Comparison of ENCODE assay signal across 18 mouse cellular contexts in genomic region chr10:110159548-110159947, GRCm38 (mm10).
DNase-seq lines count a peak whose midpoint lies in the region; ATAC-seq and TF ChIP-seq lines count a peak whose summit lies in the region.
"Had no signal": no experiment of that assay in that cellular context is flagged by ENCODE, and none has a peak within 500 bp of the region (broad histone marks: within the 10 kb centered on the region; RNA-seq: fewer than 3 reads in every experiment).

No protein-coding gene starts in this region.

- no peak for TF ChIP-seq CTCF in hindbrain, postnatal 0 days (IDR thresholded peaks at IDR 0.05; ENCODE audit: low read depth)

- no peaks in the 10 kb centered on the region for H3K27me3 ChIP-seq in hindbrain, embryonic 13.5 days
- no peaks in the 10 kb centered on the region for H3K27me3 ChIP-seq in hindbrain, postnatal 0 days (ENCODE audit: insufficient read depth, low read length)
- no peaks in the 10 kb centered on the region for H3K27me3 ChIP-seq in midbrain, embryonic 11.5 days (ENCODE audit: control insufficient read depth, insufficient read depth, low read length)
- no peaks in the 10 kb centered on the region for H3K27me3 ChIP-seq in midbrain, embryonic 10.5 days (ENCODE audit: low read depth, poor library complexity, severe bottlenecking)
- H3K27me3 ChIP-seq in neural tube, embryonic 14.5 days (ENCODE audit: control insufficient read depth, insufficient read depth, low read length): no peaks in the 10 kb centered on the region
- H3K27me3 ChIP-seq: heart, embryonic 13.5 days; liver, embryonic 12.5 days; lung, embryonic 15.5 days had no signal

- no peaks in the 10 kb centered on the region for H3K9me3 ChIP-seq in hindbrain, embryonic 13.5 days
- no peaks in the 10 kb centered on the region for H3K9me3 ChIP-seq in hindbrain, postnatal 0 days (ENCODE audit: low read length)
- no peaks in the 10 kb centered on the region for H3K9me3 ChIP-seq in midbrain, embryonic 11.5 days (ENCODE audit: control insufficient read depth, low read length)
- H3K9me3 ChIP-seq in midbrain, embryonic 10.5 days (replicated peaks): no peaks in the 10 kb centered on the region
- no peaks in the 10 kb centered on the region for H3K9me3 ChIP-seq in neural tube, embryonic 14.5 days (ENCODE audit: control insufficient read depth, low read length)
- H3K9me3 ChIP-seq: heart, embryonic 13.5 days; liver, embryonic 12.5 days; lung, embryonic 15.5 days had no signal

- 27% methylated on average over 1 of the region's 1 CpGs for WGBS in hindbrain, embryonic 13.5 days
- WGBS in hindbrain, postnatal 0 days: 24% methylated on average over 1 of the region's 1 CpGs
- 59% methylated on average over 1 of the region's 1 CpGs for WGBS in midbrain, embryonic 11.5 days
- WGBS in midbrain, embryonic 10.5 days: 62% methylated on average over 1 of the region's 1 CpGs
- WGBS in neural tube, embryonic 14.5 days: 33% methylated on average over 1 of the region's 1 CpGs

- H3K9ac ChIP-seq in hindbrain, embryonic 13.5 days: no peak overlapping the region
- H3K9ac ChIP-seq in hindbrain, postnatal 0 days (replicated peaks; ENCODE audit: low read length): no peak overlapping the region
- no peak overlapping the region for H3K9ac ChIP-seq in midbrain, embryonic 11.5 days (ENCODE audit: low read length)
- H3K9ac ChIP-seq in neural tube, embryonic 14.5 days (replicated peaks; ENCODE audit: low read depth, low read length): no peak overlapping the region
- H3K9ac ChIP-seq: heart, embryonic 13.5 days; liver, embryonic 12.5 days; lung, embryonic 15.5 days had no signal

- no peak for DNase-seq in hindbrain, postnatal 0 days (ENCODE audit: low spot score)
- peak; percentile 44 for DNase-seq in midbrain, embryonic 11.5 days (ENCODE audit: low spot score, missing footprints)
- no peak for DNase-seq in midbrain, embryonic 10.5 days (ENCODE audit: low spot score)
- DNase-seq in testis, postnatal 14 days (ENCODE audit: low spot score): no peak
- no peak for DNase-seq in right cerebral cortex, postnatal 10 days (ENCODE audit: low spot score in 2 of 2)
- DNase-seq: cerebellum, adult 2 months; cerebellum, postnatal 36 days; gastrocnemius, postnatal 14 days; kidney, adult 9 months; left cerebral cortex, postnatal 4 days; thymus, postnatal 14 days had no signal

- H3K4me3 ChIP-seq in hindbrain, embryonic 13.5 days: no peak overlapping the region
- no peak overlapping the region for H3K4me3 ChIP-seq in hindbrain, postnatal 0 days (ENCODE audit: low read length)
- H3K4me3 ChIP-seq in midbrain, embryonic 11.5 days (ENCODE audit: low read depth, low read length): no peak overlapping the region
- no peak overlapping the region for H3K4me3 ChIP-seq in midbrain, embryonic 10.5 days
- H3K4me3 ChIP-seq in neural tube, embryonic 14.5 days (ENCODE audit: low read depth, low read length): no peak overlapping the region
- H3K4me3 ChIP-seq: heart, embryonic 13.5 days; left cerebral cortex, adult 2 months; liver, embryonic 12.5 days; lung, embryonic 15.5 days had no signal

- no peak for ATAC-seq in hindbrain, embryonic 13.5 days (ENCODE audit: low FRiP score)
- no peak for ATAC-seq in hindbrain, postnatal 0 days
- ATAC-seq in midbrain, embryonic 11.5 days (ENCODE audit: low FRiP score): no peak
- 0 out of 2 replicates have a peak, but pooled peaks have one; percentile 14 for ATAC-seq in megakaryocyte progenitor cell, adult 5-6 weeks (replicated peaks; ENCODE audit: poor library complexity)
- ATAC-seq in neural tube, embryonic 14.5 days (ENCODE audit: low read depth): 0 out of 2 replicates have a peak, but pooled peaks have one; percentile 29
- ATAC-seq: liver, embryonic 12.5 days had no signal

- H3K4me2 ChIP-seq in hindbrain, embryonic 13.5 days: no peak overlapping the region
- H3K4me2 ChIP-seq in hindbrain, postnatal 0 days (ENCODE audit: low read depth, low read length): no peak overlapping the region
- H3K4me2 ChIP-seq in midbrain, embryonic 11.5 days: no peak overlapping the region
- no peak overlapping the region for H3K4me2 ChIP-seq in neural tube, embryonic 14.5 days (ENCODE audit: low read depth, low read length)
- H3K4me2 ChIP-seq: heart, embryonic 13.5 days; liver, embryonic 12.5 days; lung, embryonic 15.5 days had no signal

- peak overlapping the region; percentile 74 for H3K27ac ChIP-seq in hindbrain, embryonic 13.5 days
- H3K27ac ChIP-seq in hindbrain, postnatal 0 days: no peak overlapping the region
- no peak overlapping the region for H3K27ac ChIP-seq in midbrain, embryonic 11.5 days (ENCODE audit: low read depth, low read length)
- H3K27ac ChIP-seq in midbrain, embryonic 10.5 days (replicated peaks): no peak overlapping the region
- peak overlapping the region; percentile 57; the same call in 1 of the 2 replicates for H3K27ac ChIP-seq in neural tube, embryonic 14.5 days (ENCODE audit: low read depth, low read length)
- H3K27ac ChIP-seq: heart, embryonic 13.5 days; left cerebral cortex, adult 2 months; liver, embryonic 12.5 days; lung, embryonic 15.5 days had no signal

- H3K4me1 ChIP-seq in hindbrain, embryonic 13.5 days (replicated peaks): peaks cover 50% of the 10 kb centered on the region
- 0 out of 2 replicates have a peak, but pooled peaks cover 3% of the 10 kb centered on the region for H3K4me1 ChIP-seq in hindbrain, postnatal 0 days (ENCODE audit: insufficient read depth, low read length)
- no peaks in the 10 kb centered on the region for H3K4me1 ChIP-seq in midbrain, embryonic 11.5 days (ENCODE audit: control insufficient read depth, insufficient read depth, low read length)
- no peaks in the 10 kb centered on the region for H3K4me1 ChIP-seq in midbrain, embryonic 10.5 days
- H3K4me1 ChIP-seq in neural tube, embryonic 14.5 days (ENCODE audit: control insufficient read depth, insufficient read depth, low read length): peaks cover 18% of the 10 kb centered on the region
- H3K4me1 ChIP-seq: liver, embryonic 12.5 days had no signal

- no peaks in the 10 kb centered on the region for H3K36me3 ChIP-seq in hindbrain, embryonic 13.5 days
- H3K36me3 ChIP-seq in hindbrain, postnatal 0 days (ENCODE audit: insufficient read depth, low read length): no peaks in the 10 kb centered on the region
- H3K36me3 ChIP-seq in midbrain, embryonic 11.5 days (ENCODE audit: control insufficient read depth, insufficient read depth, low read length): no peaks in the 10 kb centered on the region
- H3K36me3 ChIP-seq in midbrain, embryonic 10.5 days: no peaks in the 10 kb centered on the region
- H3K36me3 ChIP-seq in neural tube, embryonic 14.5 days (ENCODE audit: control insufficient read depth, insufficient read depth, low read length): no peaks in the 10 kb centered on the region
- H3K36me3 ChIP-seq: heart, embryonic 13.5 days; liver, embryonic 12.5 days; lung, embryonic 15.5 days had no signal

Comparison
In these comparisons a context has a peak if more than half of its experiments do, and no peak if none do; other contexts are left out.
1. H3K27ac ChIP-seq: peak in hindbrain, embryonic 13.5 days (single experiment) and neural tube, embryonic 14.5 days (single experiment); none in hindbrain, postnatal 0 days (single experiment), midbrain, embryonic 11.5 days (single experiment) and midbrain, embryonic 10.5 days (single experiment).
2. ATAC-seq: peak in megakaryocyte progenitor cell, adult 5-6 weeks (single experiment) and neural tube, embryonic 14.5 days (single experiment); none in hindbrain, embryonic 13.5 days (single experiment), hindbrain, postnatal 0 days (single experiment) and midbrain, embryonic 11.5 days (single experiment).